Mouse (Mus musculus): ENCODE data around the gene Sparcl1.

- TF ChIP-seq CTCF (IDR thresholded peaks at IDR 0.05; ENCODE audit: borderline replicate concordance, control insufficient read depth, extremely low read depth, insufficient read depth, low read length, poor library complexity) = no peak
- TF ChIP-seq POLR2A (IDR thresholded peaks at IDR 0.05; ENCODE audit: control insufficient read depth, extremely low read depth, insufficient read depth, low read length, poor library complexity) = no peak
Observed at GRCm38 (mm10) chr5:104085366-104085765, 28.2 kb downstream of the Sparcl1 start.
